Mouse (Mus musculus): ENCODE results near the gene Hist1h2bb.
"Not testable (repeated sequence)": the region's sequence is repeated elsewhere in the genome, so short reads cannot be mapped to it uniquely, and the experiment has no call there.

DNA sequence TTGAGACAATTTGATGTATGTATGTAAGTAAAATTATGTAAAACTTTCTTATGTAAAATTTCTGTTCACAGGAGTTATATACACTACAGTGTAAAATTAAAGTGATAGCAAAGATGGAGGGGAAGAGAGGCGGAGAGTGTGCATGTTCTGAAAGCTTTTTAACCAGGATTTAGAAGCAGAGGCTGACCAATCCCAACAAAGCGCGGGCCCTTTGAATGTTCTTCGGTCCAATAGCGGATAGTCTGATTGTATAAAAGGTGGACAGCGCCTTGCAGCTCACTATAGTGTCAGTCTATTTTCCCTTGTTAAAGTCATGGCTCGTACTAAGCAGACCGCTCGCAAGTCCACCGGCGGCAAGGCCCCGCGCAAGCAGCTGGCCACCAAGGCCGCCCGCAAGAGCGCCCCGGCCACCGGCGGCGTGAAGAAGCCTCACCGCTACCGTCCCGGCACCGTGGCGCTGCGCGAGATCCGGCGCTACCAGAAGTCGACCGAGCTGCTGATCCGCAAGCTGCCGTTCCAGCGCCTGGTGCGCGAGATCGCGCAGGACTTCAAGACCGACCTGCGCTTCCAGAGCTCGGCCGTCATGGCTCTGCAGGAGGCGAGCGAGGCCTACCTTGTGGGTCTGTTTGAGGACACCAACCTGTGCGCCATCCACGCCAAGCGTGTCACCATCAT is 5.7 kb downstream of the Hist1h2bb start, which contains the start of gene Hist1h3b:
- not testable (repeated sequence) for TF ChIP-seq CTCF (IDR thresholded peaks at IDR 0.05; ENCODE audit: low read depth, low read length); EP300 (IDR thresholded peaks at IDR 0.05; ENCODE audit: insufficient read depth, low read depth, low read length)

Measured in ES-Bruce4 (cell line).